Mouse (Mus musculus) E14TG2a.4 (cell line): ENCODE measurements around the gene Ston2.

Experiments
- CTCF ChIP-seq: conservative IDR thresholded peaks from 2 replicates; pipeline ENCODE4 v1.5.1; 2014; ENCODE audit warnings: low read length
- NANOG ChIP-seq: IDR thresholded peaks from 2 replicates; pipeline ENCODE4 v1.6.1; 2014; ENCODE audit warnings: borderline replicate concordance, low read length, mixed read lengths
- POU5F1 ChIP-seq: IDR thresholded peaks from 2 replicates; pipeline ENCODE4 v1.6.1; 2014; ENCODE audit warnings: low read length, borderline replicate concordance

- TF ChIP-seq CTCF (no peak), POU5F1 (no peak), NANOG (no peak)
Observed at GRCm38 (mm10) chr12:91695761-91696160, 92.4 kb downstream of the Ston2 start.
